Mouse (Mus musculus): ENCODE data around the gene Dusp5. TPM values are rescaled to one million over a fixed set of nuclear protein-coding genes. Genes with fewer than 3 reads are reported as not detected.
A peak's percentile ranks its signal among the peaks of the same experiment; 100 is the strongest.

The Dusp5 gene
- total and polyA plus RNA-seq, 2 experiments from 2014 or later, result 2.5 to 11.2 TPM

- 90% methylated on average over 11 of the region's 11 CpGs for WGBS
- DNase-seq (ENCODE audit: low spot score), result no peak
- H3K9me3 ChIP-seq (ENCODE audit: low read length), result no peaks in the 10 kb centered on the region
These were observed 25.5 kb downstream of the Dusp5 start for GRCm38 (mm10) chr19:53554402-53554801.

GRCm38 (mm10) chr19:53554981-53555616, 26.2 kb downstream of the Dusp5 start:
- WGBS, result 77% methylated on average over 5 of the region's 5 CpGs

More at GRCm38 (mm10) chr19:53554402-53554801, 25.5 kb downstream of the Dusp5 start:
- Histone ChIP-seq H3K4me1 (ENCODE audit: insufficient read depth, low read length) (no peaks in the 10 kb centered on the region), H3K4me2 (ENCODE audit: low read depth, low read length, poor library complexity, severe bottlenecking) (no peak overlapping the region), H3K36me3 (ENCODE audit: insufficient read depth, low read length) (no peaks in the 10 kb centered on the region), H3K27me3 (ENCODE audit: insufficient read depth, low read length) (no peaks in the 10 kb centered on the region), H3K27ac (ENCODE audit: low read depth, low read length) (no peak overlapping the region), H3K4me3 (ENCODE audit: low read depth, low read length) (no peak overlapping the region), H3K9ac (replicated peaks; ENCODE audit: low read length, poor library complexity, severe bottlenecking) (no peak overlapping the region)
- no peak for TF ChIP-seq CTCF (IDR thresholded peaks at IDR 0.05)
- ATAC-seq (ENCODE audit: low FRiP score), result no peak

GRCm38 (mm10) chr19:53556841-53557240, 27.9 kb downstream of the Dusp5 start:
- no peak for ATAC-seq (ENCODE audit: low FRiP score)
- 0 out of 2 replicates have a peak, but pooled peaks have one; percentile 4 for TF ChIP-seq CTCF (IDR thresholded peaks at IDR 0.05)
- Histone ChIP-seq H3K9ac (replicated peaks; ENCODE audit: low read length, poor library complexity, severe bottlenecking) (no peak overlapping the region), H3K4me2 (ENCODE audit: low read depth, low read length, poor library complexity, severe bottlenecking) (no peak overlapping the region), H3K4me3 (ENCODE audit: low read depth, low read length) (no peak overlapping the region), H3K9me3 (ENCODE audit: low read length) (no peaks in the 10 kb centered on the region), H3K4me1 (ENCODE audit: insufficient read depth, low read length) (no peaks in the 10 kb centered on the region), H3K36me3 (ENCODE audit: insufficient read depth, low read length) (no peaks in the 10 kb centered on the region), H3K27ac (ENCODE audit: low read depth, low read length) (no peak overlapping the region), H3K27me3 (ENCODE audit: insufficient read depth, low read length) (no peaks in the 10 kb centered on the region)
- 40% methylated on average over 6 of the region's 6 CpGs for WGBS
- DNase-seq (ENCODE audit: low spot score), result no peak

More at GRCm38 (mm10) chr19:53554981-53555616, 26.2 kb downstream of the Dusp5 start:
- H3K4me2 ChIP-seq (ENCODE audit: low read depth, low read length, poor library complexity, severe bottlenecking), result no peak overlapping the region
- H3K4me3 ChIP-seq (ENCODE audit: low read depth, low read length), result no peak overlapping the region
- H3K9ac ChIP-seq (replicated peaks; ENCODE audit: low read length, poor library complexity, severe bottlenecking), result no peak overlapping the region
- H3K27ac ChIP-seq (ENCODE audit: low read depth, low read length), result no peak overlapping the region
- no peaks in the 10 kb centered on the region for H3K27me3 ChIP-seq (ENCODE audit: insufficient read depth, low read length)
- ATAC-seq (ENCODE audit: low FRiP score) (no peak), DNase-seq (ENCODE audit: low spot score) (no peak)
- no peaks in the 10 kb centered on the region for H3K36me3 ChIP-seq (ENCODE audit: insufficient read depth, low read length)
- H3K4me1 ChIP-seq (ENCODE audit: insufficient read depth, low read length), result no peaks in the 10 kb centered on the region
- TF ChIP-seq CTCF (IDR thresholded peaks at IDR 0.05), result no peak
- no peaks in the 10 kb centered on the region for H3K9me3 ChIP-seq (ENCODE audit: low read length)

- no peak for TF ChIP-seq CTCF (IDR thresholded peaks at IDR 0.05)
- Histone ChIP-seq H3K27ac (ENCODE audit: low read depth, low read length) (no peak overlapping the region), H3K9ac (replicated peaks; ENCODE audit: low read length, poor library complexity, severe bottlenecking) (no peak overlapping the region), H3K4me3 (ENCODE audit: low read depth, low read length) (no peak overlapping the region), H3K27me3 (ENCODE audit: insufficient read depth, low read length) (no peaks in the 10 kb centered on the region), H3K36me3 (ENCODE audit: insufficient read depth, low read length) (no peaks in the 10 kb centered on the region), H3K4me2 (ENCODE audit: low read depth, low read length, poor library complexity, severe bottlenecking) (0 out of 2 replicates have a peak overlapping the region, but pooled peaks have one; percentile 19), H3K9me3 (ENCODE audit: low read length) (no peaks in the 10 kb centered on the region), H3K4me1 (ENCODE audit: insufficient read depth, low read length) (no peaks in the 10 kb centered on the region)
- no peak for DNase-seq (ENCODE audit: low spot score)
- WGBS, result 38% methylated on average over 20 of the region's 20 CpGs
- no peak for ATAC-seq (ENCODE audit: low FRiP score)
These were observed 28.5 kb downstream of the Dusp5 start for GRCm38 (mm10) chr19:53557267-53557936.

- ATAC-seq (ENCODE audit: low FRiP score) (no peak), DNase-seq (ENCODE audit: low spot score) (no peak)
- H3K4me3 ChIP-seq (ENCODE audit: low read depth, low read length), result no peak overlapping the region
- H3K4me1 ChIP-seq (ENCODE audit: insufficient read depth, low read length), result no peaks in the 10 kb centered on the region
- no peak overlapping the region for H3K27ac ChIP-seq (ENCODE audit: low read depth, low read length)
- H3K9ac ChIP-seq (replicated peaks; ENCODE audit: low read length, poor library complexity, severe bottlenecking), result no peak overlapping the region
- no peaks in the 10 kb centered on the region for H3K36me3 ChIP-seq (ENCODE audit: insufficient read depth, low read length)
- 87% methylated on average over 3 of the region's 3 CpGs for WGBS
- no peak for TF ChIP-seq CTCF (IDR thresholded peaks at IDR 0.05)
- H3K9me3 ChIP-seq (ENCODE audit: low read length), result no peaks in the 10 kb centered on the region
- no peaks in the 10 kb centered on the region for H3K27me3 ChIP-seq (ENCODE audit: insufficient read depth, low read length)
- no peak overlapping the region for H3K4me2 ChIP-seq (ENCODE audit: low read depth, low read length, poor library complexity, severe bottlenecking)
These were observed 31.5 kb downstream of the Dusp5 start for GRCm38 (mm10) chr19:53560436-53560835.

- no peaks in the 10 kb centered on the region for H3K9me3 ChIP-seq (ENCODE audit: low read length)
- H3K4me1 ChIP-seq (ENCODE audit: insufficient read depth, low read length), result no peaks in the 10 kb centered on the region
- WGBS, result 48% methylated on average over 4 of the region's 4 CpGs
- no peak for ATAC-seq (ENCODE audit: low FRiP score)
- no peak overlapping the region for H3K4me2 ChIP-seq (ENCODE audit: low read depth, low read length, poor library complexity, severe bottlenecking)
- no peaks in the 10 kb centered on the region for H3K36me3 ChIP-seq (ENCODE audit: insufficient read depth, low read length)
- no peak overlapping the region for H3K4me3 ChIP-seq (ENCODE audit: low read depth, low read length)
- no peak for DNase-seq (ENCODE audit: low spot score)
- H3K27me3 ChIP-seq (ENCODE audit: insufficient read depth, low read length), result no peaks in the 10 kb centered on the region
- no peak overlapping the region for H3K9ac ChIP-seq (replicated peaks; ENCODE audit: low read length, poor library complexity, severe bottlenecking)
- TF ChIP-seq CTCF (IDR thresholded peaks at IDR 0.05), result no peak
- no peak overlapping the region for H3K27ac ChIP-seq (ENCODE audit: low read depth, low read length)
These were observed 35.3 kb downstream of the Dusp5 start for GRCm38 (mm10) chr19:53564174-53564573.
